Mouse (Mus musculus): Measurements from ENCODE around the gene Olfr827. TPM values are rescaled to one million over a fixed set of nuclear protein-coding genes. Genes with fewer than 3 reads are reported as not detected.

Olfr827 gene
- total RNA-seq (2014; fragmentation: Nextera tagmentation): not detected in 2 replicates
- total RNA-seq (2017): 0.06 and 0.33 TPM in 2 replicates
- not detected in 2 replicates for polyA plus RNA-seq (2012)

DNA sequence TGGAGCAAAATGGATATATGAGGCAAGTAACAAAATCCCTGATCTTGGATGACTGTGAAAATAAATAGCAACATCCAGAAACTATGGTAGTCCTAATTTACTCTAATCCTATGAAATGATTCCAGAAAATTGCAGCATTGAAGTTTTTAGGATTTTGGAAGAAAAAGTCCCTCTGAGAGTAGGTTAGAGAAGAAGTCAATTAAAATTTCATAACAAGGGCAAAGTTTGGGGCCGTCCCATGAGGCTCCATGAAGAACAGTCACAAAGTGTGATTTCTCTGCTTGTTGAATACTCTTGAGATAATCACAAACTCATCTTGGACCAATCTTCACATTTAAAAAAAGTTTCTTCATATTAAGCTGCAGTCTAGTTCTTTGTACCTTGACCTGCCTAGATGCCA, at the start of gene Olfr827:
TSS of gene Olfr827 (minus strand) at position 101 of the 400 bp plus-strand sequence.
- no peak for DNase-seq (ENCODE audit: low spot score)
- ATAC-seq (ENCODE audit: extremely low read depth, insufficient number of reproducible peaks, low FRiP score, poor library complexity, severe bottlenecking): no peak
- Histone ChIP-seq H3K4me1 (ENCODE audit: insufficient read depth, low read depth, low read length) (no peaks in the 10 kb centered on the region), H3K9me3 (replicated peaks) (no peaks in the 10 kb centered on the region), H3K36me3 (replicated peaks) (no peaks in the 10 kb centered on the region), H3K27me3 (ENCODE audit: insufficient read depth, low read length) (no peaks in the 10 kb centered on the region), H3K4me3 (ENCODE audit: low read depth, low read length) (no peak within 1 kb of the TSS)
- TF ChIP-seq CTCF (IDR thresholded peaks at IDR 0.05; ENCODE audit: low read depth, low read length): no peak
- TF ChIP-seq TAL1 (conservative IDR thresholded peaks at IDR 0.05; ENCODE audit: low read depth, low read length): no peak
- TF ChIP-seq POLR2AphosphoS5 (IDR thresholded peaks at IDR 0.05; ENCODE audit: insufficient replicate concordance, low read depth, low read length): no peak
- TF ChIP-seq GATA2 (IDR thresholded peaks at IDR 0.05; ENCODE audit: borderline replicate concordance, low read depth, low read length): no peak
- no peak for TF ChIP-seq GATA1 (IDR thresholded peaks at IDR 0.05; ENCODE audit: borderline replicate concordance, low read length)

DNA sequence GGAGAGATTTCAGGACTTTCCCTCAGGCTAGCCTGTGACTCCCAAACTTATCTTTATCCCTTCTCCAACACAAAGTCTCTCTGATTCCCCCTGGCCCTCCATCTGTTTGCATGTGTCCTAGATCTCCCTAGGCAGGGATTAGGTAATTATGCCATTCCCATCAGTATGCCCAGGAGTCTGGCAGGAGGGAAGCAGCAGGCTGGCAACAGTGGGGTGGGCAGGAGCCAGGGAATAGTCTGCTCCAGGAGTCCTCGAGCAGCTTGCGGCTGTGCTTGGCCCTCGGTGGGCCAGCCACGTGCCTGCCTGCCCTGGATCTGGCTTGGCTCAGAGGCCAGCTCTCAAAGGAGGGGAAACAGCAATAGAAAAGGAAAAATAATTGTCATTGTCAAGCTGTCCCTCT, 49.0 kb upstream of the Olfr827 start:
- no peak for TF ChIP-seq GATA1 (IDR thresholded peaks at IDR 0.05; ENCODE audit: borderline replicate concordance, low read length)
- no peak for TF ChIP-seq TAL1 (conservative IDR thresholded peaks at IDR 0.05; ENCODE audit: low read depth, low read length)
- TF ChIP-seq GATA2 (IDR thresholded peaks at IDR 0.05; ENCODE audit: borderline replicate concordance, low read depth, low read length): no peak
- TF ChIP-seq CTCF (IDR thresholded peaks at IDR 0.05; ENCODE audit: low read depth, low read length): no peak
- TF ChIP-seq POLR2AphosphoS5 (IDR thresholded peaks at IDR 0.05; ENCODE audit: insufficient replicate concordance, low read depth, low read length): no peak
- Histone ChIP-seq H3K27me3 (ENCODE audit: insufficient read depth, low read length) (no peaks in the 10 kb centered on the region), H3K4me3 (ENCODE audit: low read depth, low read length) (no peak overlapping the region), H3K4me1 (ENCODE audit: insufficient read depth, low read depth, low read length) (no peaks in the 10 kb centered on the region), H3K36me3 (replicated peaks) (no peaks in the 10 kb centered on the region), H3K9me3 (replicated peaks) (no peaks in the 10 kb centered on the region)
- DNase-seq (ENCODE audit: low spot score) (no peak), ATAC-seq (ENCODE audit: extremely low read depth, insufficient number of reproducible peaks, low FRiP score, poor library complexity, severe bottlenecking) (no peak)

DNA sequence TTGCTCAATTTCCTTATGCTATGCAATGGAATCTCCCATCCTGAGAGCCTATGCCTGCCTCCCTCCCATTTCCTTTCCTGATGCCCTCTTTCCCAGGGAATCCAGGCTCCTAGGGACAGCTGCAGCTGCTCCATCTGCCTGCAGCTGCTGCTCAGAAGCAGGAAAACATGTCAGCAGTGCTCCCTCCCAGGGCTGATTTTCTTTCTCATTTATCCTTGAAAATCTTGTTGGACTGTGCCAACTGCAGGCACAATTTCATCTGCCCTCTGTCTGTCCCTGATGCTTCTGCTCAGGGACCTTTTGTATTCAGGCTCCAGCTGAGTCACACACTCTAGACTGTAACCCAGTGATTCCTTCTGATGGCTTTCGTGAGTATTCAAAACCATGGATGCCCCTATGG, 45.3 kb upstream of the Olfr827 start:
- Histone ChIP-seq H3K9me3 (replicated peaks) (no peaks in the 10 kb centered on the region), H3K4me1 (ENCODE audit: insufficient read depth, low read depth, low read length) (no peaks in the 10 kb centered on the region), H3K36me3 (replicated peaks) (no peaks in the 10 kb centered on the region), H3K4me3 (ENCODE audit: low read depth, low read length) (no peak overlapping the region), H3K27me3 (ENCODE audit: insufficient read depth, low read length) (no peaks in the 10 kb centered on the region)
- ATAC-seq (ENCODE audit: extremely low read depth, insufficient number of reproducible peaks, low FRiP score, poor library complexity, severe bottlenecking): no peak
- DNase-seq (ENCODE audit: low spot score): no peak
- TF ChIP-seq POLR2AphosphoS5 (IDR thresholded peaks at IDR 0.05; ENCODE audit: insufficient replicate concordance, low read depth, low read length) (no peak), TAL1 (conservative IDR thresholded peaks at IDR 0.05; ENCODE audit: low read depth, low read length) (no peak), CTCF (IDR thresholded peaks at IDR 0.05; ENCODE audit: low read depth, low read length) (no peak), GATA1 (IDR thresholded peaks at IDR 0.05; ENCODE audit: borderline replicate concordance, low read length) (no peak), GATA2 (IDR thresholded peaks at IDR 0.05; ENCODE audit: borderline replicate concordance, low read depth, low read length) (no peak)

DNA sequence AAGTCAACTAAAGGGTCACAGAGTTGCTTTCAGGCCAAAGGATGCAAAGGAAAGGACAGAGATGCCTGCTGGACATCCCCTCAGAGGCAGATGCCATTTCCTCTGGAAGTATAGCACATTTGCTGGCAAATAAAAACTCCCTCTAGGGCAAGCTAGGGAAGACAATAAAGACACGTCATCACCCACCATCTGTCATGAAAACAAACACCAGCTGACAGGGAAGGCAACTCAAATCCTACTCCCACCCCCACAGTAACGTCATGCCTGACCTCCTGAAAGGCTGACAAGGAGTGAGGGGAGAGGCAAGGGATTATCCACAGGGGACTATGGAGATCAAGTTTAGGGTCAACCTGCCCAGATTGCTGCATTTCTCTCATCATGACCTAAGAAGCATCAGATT, 30.1 kb upstream of the Olfr827 start:
- no peak for ATAC-seq (ENCODE audit: extremely low read depth, insufficient number of reproducible peaks, low FRiP score, poor library complexity, severe bottlenecking)
- no peak overlapping the region for H3K4me3 ChIP-seq (ENCODE audit: low read depth, low read length)
- no peaks in the 10 kb centered on the region for H3K4me1 ChIP-seq (ENCODE audit: insufficient read depth, low read depth, low read length)
- no peak for TF ChIP-seq CTCF (IDR thresholded peaks at IDR 0.05; ENCODE audit: low read depth, low read length)
- TF ChIP-seq TAL1 (conservative IDR thresholded peaks at IDR 0.05; ENCODE audit: low read depth, low read length): no peak
- no peak for TF ChIP-seq GATA2 (IDR thresholded peaks at IDR 0.05; ENCODE audit: borderline replicate concordance, low read depth, low read length)
- no peaks in the 10 kb centered on the region for H3K36me3 ChIP-seq (replicated peaks)
- no peaks in the 10 kb centered on the region for H3K9me3 ChIP-seq (replicated peaks)
- H3K27me3 ChIP-seq (ENCODE audit: insufficient read depth, low read length): no peaks in the 10 kb centered on the region
- DNase-seq (ENCODE audit: low spot score): no peak

DNA sequence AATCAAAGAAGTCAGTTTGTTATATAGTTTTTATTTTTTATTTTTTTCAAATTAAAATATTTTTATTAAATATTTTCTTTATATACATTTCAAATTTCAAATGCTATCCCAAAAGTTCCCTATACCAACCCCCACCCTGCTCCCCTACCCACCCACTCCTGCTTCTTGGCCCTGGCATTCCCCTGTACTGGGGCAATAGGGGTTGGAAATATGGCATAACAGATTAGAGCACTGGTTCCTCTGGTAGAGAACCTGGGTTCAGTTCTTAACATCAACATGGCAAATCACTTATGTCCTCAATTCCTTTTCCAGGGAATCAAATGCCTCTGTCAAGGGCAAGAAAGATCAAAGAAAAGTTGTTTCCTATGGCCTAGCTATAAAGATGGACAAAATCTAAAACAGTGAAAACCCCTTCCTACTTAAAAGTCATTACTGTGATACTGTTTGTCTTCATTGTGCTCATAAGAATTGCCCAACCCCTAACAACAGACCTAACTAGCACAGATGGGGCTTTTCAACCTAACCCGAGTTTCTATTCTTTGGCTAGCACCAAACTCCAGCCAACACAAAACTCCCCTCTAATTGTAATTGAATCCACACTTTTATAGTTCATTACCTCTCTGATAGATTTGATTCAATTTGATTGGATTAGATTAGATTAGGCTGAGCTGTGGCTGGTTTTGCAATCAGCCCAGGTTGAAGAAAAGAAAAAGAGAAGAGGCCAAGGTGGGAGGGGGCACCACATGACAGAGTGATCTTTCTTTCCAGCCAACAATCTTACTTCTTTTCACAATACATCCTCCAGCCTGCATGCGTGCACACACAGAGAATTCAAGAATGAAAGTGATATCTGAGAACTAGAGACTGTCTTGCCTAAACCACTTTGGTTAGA, 24.4 kb upstream of the Olfr827 start:
- TF ChIP-seq POLR2AphosphoS5 (IDR thresholded peaks at IDR 0.05; ENCODE audit: insufficient replicate concordance, low read depth, low read length): no peak
- no peak for TF ChIP-seq GATA1 (IDR thresholded peaks at IDR 0.05; ENCODE audit: borderline replicate concordance, low read length)
- no peak for TF ChIP-seq CTCF (IDR thresholded peaks at IDR 0.05; ENCODE audit: low read depth, low read length)
- TF ChIP-seq TAL1 (conservative IDR thresholded peaks at IDR 0.05; ENCODE audit: low read depth, low read length): no peak
- no peak for TF ChIP-seq GATA2 (IDR thresholded peaks at IDR 0.05; ENCODE audit: borderline replicate concordance, low read depth, low read length)
- Histone ChIP-seq H3K9me3 (replicated peaks) (no peaks in the 10 kb centered on the region), H3K27me3 (ENCODE audit: insufficient read depth, low read length) (no peaks in the 10 kb centered on the region), H3K36me3 (replicated peaks) (no peaks in the 10 kb centered on the region), H3K4me3 (ENCODE audit: low read depth, low read length) (no peak overlapping the region), H3K4me1 (ENCODE audit: insufficient read depth, low read depth, low read length) (no peaks in the 10 kb centered on the region)
- DNase-seq (ENCODE audit: low spot score): no peak
- ATAC-seq (ENCODE audit: extremely low read depth, insufficient number of reproducible peaks, low FRiP score, poor library complexity, severe bottlenecking): no peak

DNA sequence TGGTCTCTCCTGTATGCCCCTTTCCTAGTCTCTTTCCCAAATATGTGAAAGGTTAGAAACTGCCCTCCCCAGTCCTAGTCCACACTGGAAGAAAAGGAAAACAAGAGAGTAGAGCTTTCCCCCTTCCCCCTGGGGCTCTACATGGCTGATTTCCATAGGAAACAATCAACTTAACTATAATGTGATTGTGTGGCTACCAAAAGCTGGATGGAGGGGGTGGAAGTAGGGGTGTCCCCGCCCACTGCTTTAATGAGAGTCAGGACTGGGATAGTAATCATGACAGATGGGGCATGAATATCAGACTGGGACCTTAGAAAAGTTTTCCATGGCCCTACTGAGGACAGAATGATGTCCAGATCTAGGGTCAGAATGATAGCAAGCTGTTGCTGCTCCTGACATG, 20.4 kb upstream of the Olfr827 start:
- no peak for ATAC-seq (ENCODE audit: extremely low read depth, insufficient number of reproducible peaks, low FRiP score, poor library complexity, severe bottlenecking)
- Histone ChIP-seq H3K36me3 (replicated peaks) (no peaks in the 10 kb centered on the region), H3K27me3 (ENCODE audit: insufficient read depth, low read length) (peaks cover 2% of the 10 kb centered on the region; the same call in 1 of the 2 replicates), H3K4me1 (ENCODE audit: insufficient read depth, low read depth, low read length) (no peaks in the 10 kb centered on the region), H3K9me3 (replicated peaks) (no peaks in the 10 kb centered on the region), H3K4me3 (ENCODE audit: low read depth, low read length) (no peak overlapping the region)
- TF ChIP-seq TAL1 (conservative IDR thresholded peaks at IDR 0.05; ENCODE audit: low read depth, low read length): no peak
- no peak for TF ChIP-seq POLR2AphosphoS5 (IDR thresholded peaks at IDR 0.05; ENCODE audit: insufficient replicate concordance, low read depth, low read length)
- no peak for DNase-seq (ENCODE audit: low spot score)

All from G1E (cell line).